Mouse (Mus musculus) CH12.LX (cell line): ENCODE measurements around the gene Hfm1. TPM values are rescaled to one million over a fixed set of nuclear protein-coding genes. Genes with fewer than 3 reads are reported as not detected.

Experiments
- DNase-seq: peaks from one replicate; pipeline ENCODE4 v3.0.0-alpha.2; 2013; ENCODE audit errors: extremely low read depth
- H3K27ac ChIP-seq: 2 replicates; pipeline ENCODE4 v1.5.1; 2012; ENCODE audit warnings: low read depth, mild to moderate bottlenecking, control low read depth, moderate library complexity; ENCODE audit not compliant: insufficient read depth
- H3K27me3 ChIP-seq: replicated peaks from 2 replicates; pipeline ENCODE3; 2012; ENCODE audit warnings: inconsistent platforms
- H3K36me3 ChIP-seq, 2 experiments: replicated peaks in 1 of 2; 2 replicates each; pipeline versions ENCODE3 to v1.6.1; 2012; ENCODE audit warnings: inconsistent platforms in 1 of 2, low read length in 1 of 2, mild to moderate bottlenecking in 1 of 2, mixed read lengths in 1 of 2, moderate library complexity in 1 of 2; ENCODE audit not compliant: control insufficient read depth in 1 of 2, insufficient read depth in 1 of 2
- H3K4me1 ChIP-seq, 2 experiments: 2 replicates each; pipeline ENCODE4 v1.6.1; 2012; ENCODE audit warnings: inconsistent platforms in 1 of 2, moderate library complexity in 1 of 2; ENCODE audit not compliant: insufficient read depth in 2 of 2, control insufficient read depth in 1 of 2
- H3K4me2 ChIP-seq: 2 replicates; pipeline ENCODE4 v1.6.1; 2012; ENCODE audit warnings: low read depth, mild to moderate bottlenecking, control low read depth; ENCODE audit not compliant: poor library complexity, insufficient read depth, severe bottlenecking
- H3K4me3 ChIP-seq, 3 experiments: fragments of 150-350 bp in 1 of 3; sonication (generic) in 1 of 3; replicated peaks in 1 of 3; 2 replicates each; pipeline versions ENCODE3 to v1.5.1; 2011 to 2012; ENCODE audit warnings: low read depth in 2 of 3, low read length in 2 of 3, mild to moderate bottlenecking in 2 of 3, moderate library complexity in 2 of 3, control low read depth in 1 of 3, improper control_type of control experiment in 1 of 3, inconsistent platforms in 1 of 3, mixed read lengths in 1 of 3; ENCODE audit not compliant: poor library complexity in 1 of 3
- H3K79me2 ChIP-seq: replicated peaks from 2 replicates; pipeline ENCODE4 v1.6.1; 2012; ENCODE audit warnings: mild to moderate bottlenecking, moderate library complexity; ENCODE audit not compliant: control insufficient read depth, poor library complexity, insufficient read depth, severe bottlenecking; ENCODE audit errors: extremely low read depth
- H3K9ac ChIP-seq: 2 replicates; pipeline ENCODE4 v1.6.1; 2012; ENCODE audit warnings: low read depth, mild to moderate bottlenecking, control low read depth, moderate library complexity; ENCODE audit not compliant: insufficient read depth
- H3K9me3 ChIP-seq: replicated peaks from 2 replicates; pipeline ENCODE3; 2012; ENCODE audit warnings: low read length, inconsistent platforms, mixed read lengths
- CHD2 ChIP-seq: IDR thresholded peaks from 2 replicates; pipeline ENCODE4 v1.6.1; 2011; ENCODE audit warnings: low read length, improper control_type of control experiment
- CTCF ChIP-seq, 2 experiments: IDR thresholded peaks in 1 of 2; conservative IDR thresholded peaks in 1 of 2; 2 replicates each; pipeline ENCODE4 v1.5.1; 2011 to 2012; ENCODE audit warnings: low read depth in 2 of 2, low read length in 2 of 2, improper control_type of control experiment in 1 of 2, inconsistent platforms in 1 of 2, mild to moderate bottlenecking in 1 of 2, moderate library complexity in 1 of 2
- E2F4 ChIP-seq: IDR thresholded peaks from 2 replicates; pipeline ENCODE4 v1.6.1; 2011; ENCODE audit warnings: low read depth, low read length, improper control_type of control experiment; ENCODE audit not compliant: insufficient replicate concordance
- ELF1 ChIP-seq: IDR thresholded peaks from 2 replicates; pipeline ENCODE4 v1.6.1; 2014; ENCODE audit warnings: low read depth, mild to moderate bottlenecking, inconsistent platforms, low read length, improper control_type of control experiment
- HCFC1 ChIP-seq: IDR thresholded peaks from 2 replicates; pipeline ENCODE4 v1.6.1; 2012; ENCODE audit warnings: low read depth, mild to moderate bottlenecking, inconsistent platforms, low read length, improper control_type of control experiment
- IRF4 ChIP-seq: IDR thresholded peaks from 2 replicates; pipeline ENCODE4 v1.6.1; 2014; ENCODE audit warnings: low read depth, mild to moderate bottlenecking, inconsistent platforms, low read length, improper control_type of control experiment
- JUN ChIP-seq: IDR thresholded peaks from 2 replicates; pipeline ENCODE4 v1.6.1; 2011; ENCODE audit warnings: low read depth, mild to moderate bottlenecking, low read length, improper control_type of control experiment, moderate library complexity; ENCODE audit not compliant: insufficient read depth
- MAFK ChIP-seq: IDR thresholded peaks from 2 replicates; pipeline ENCODE4 v1.6.1; 2011; ENCODE audit warnings: low read length, improper control_type of control experiment; ENCODE audit not compliant: insufficient replicate concordance
- RAD21 ChIP-seq: IDR thresholded peaks from 2 replicates; pipeline ENCODE4 v1.6.1; 2011; ENCODE audit warnings: low read depth, mild to moderate bottlenecking, low read length, improper control_type of control experiment, moderate library complexity
- RCOR1 ChIP-seq: conservative IDR thresholded peaks from 2 replicates; pipeline ENCODE4 v1.6.1; 2012; ENCODE audit warnings: low read depth, mild to moderate bottlenecking, inconsistent platforms, low read length, improper control_type of control experiment
- SIN3A ChIP-seq: IDR thresholded peaks from 2 replicates; pipeline ENCODE4 v1.6.1; 2012; ENCODE audit warnings: low read length, improper control_type of control experiment, inconsistent platforms
- SMC3 ChIP-seq: IDR thresholded peaks from 2 replicates; pipeline ENCODE4 v1.6.1; 2011; ENCODE audit warnings: low read depth, low read length, improper control_type of control experiment
- TBP ChIP-seq: conservative IDR thresholded peaks from 2 replicates; pipeline ENCODE4 v1.6.1; 2011; ENCODE audit warnings: low read depth, low read length, improper control_type of control experiment
- dilution Hi-C: fragments of 300-500 bp; cut with MboI; formaldehyde crosslinking; loops from 2 replicates; pipeline ENCODE4 v1.14.3; 2020; ENCODE audit warnings: low sequenced_read_pairs; ENCODE audit not compliant: extremely low pct_unique_long_range_greater_than_20kb, extremely low pct_ligation_motif_present
- in situ Hi-C: fragments of 300-500 bp; cut with MboI; formaldehyde crosslinking; loops from 3 replicates; pipeline ENCODE4 v1.14.3; 2019; ENCODE audit warnings: low sequenced_read_pairs, low pct_ligation_motif_present, low pct_unique_long_range_greater_than_20kb, mixed read lengths
- polyA plus RNA-seq: library from polyadenylated mRNA; unstranded; fragments of >175 nt; gene quantifications from 2 replicates; pipeline ENCODE4 v1.2.1, GENCODE M21; 2012; ENCODE audit warnings: low read depth; ENCODE audit not compliant: insufficient read length
- total RNA-seq, 2 experiments: library from RNA; depleted of rRNA; stranded (reverse); fragments of 300-350 nt in 1 of 2; fragments of >200 nt in 1 of 2; gene quantifications; 2 replicates each; pipeline ENCODE4 v1.2.3; 2012 to 2014

The Hfm1 gene
- total and polyA plus RNA-seq, 3 experiments = not detected

GRCm38 (mm10) chr5:106831401-106831800 lies 94.7 kb downstream of the Hfm1 start:
- DNase-seq = no peak
- no peak overlapping the region for H3K4me2 ChIP-seq
- H3K9ac ChIP-seq = no peak overlapping the region
- no peaks in the 10 kb centered on the region for H3K9me3 ChIP-seq
- H3K4me3 ChIP-seq = no peak overlapping the region
- 0 out of 4 replicates have a peak, but pooled peaks cover 0 to 2% of the 10 kb centered on the region in 2 experiments for H3K4me1 ChIP-seq
- dilution Hi-C loops = no loop called here
- H3K79me2 ChIP-seq = no peaks in the 10 kb centered on the region
- H3K27ac ChIP-seq = no peak overlapping the region
- H3K27me3 ChIP-seq = peaks cover 2% of the 10 kb centered on the region
- TF ChIP-seq TBP (no peak), RAD21 (no peak), JUN (no peak), SMC3 (no peak), SIN3A (no peak)
- H3K36me3 ChIP-seq = no peaks in the 10 kb centered on the region
- in situ Hi-C loops = no loop called here

- H3K4me1 ChIP-seq = peaks cover 0 to 5% of the 10 kb centered on the region in 2 experiments; a peak in 1 of 4 replicates
- TF ChIP-seq MAFK (no peak), IRF4 (no peak), TBP (no peak), CHD2 (no peak), ELF1 (no peak), HCFC1 (no peak), RCOR1 (no peak), CTCF (conservative IDR thresholded peaks at IDR 0.05 in 1 of 2, IDR thresholded peaks at IDR 0.05 in 1 of 2; ENCODE audit: low read depth in 2 of 2, low read length in 2 of 2) (no peak)
- dilution Hi-C loops (no loop called here), in situ Hi-C loops (no loop called here)
- no peaks in the 10 kb centered on the region for H3K9me3 ChIP-seq
- no peaks in the 10 kb centered on the region for H3K79me2 ChIP-seq
- no peaks in the 10 kb centered on the region for H3K36me3 ChIP-seq
- H3K4me2 ChIP-seq = no peak overlapping the region
- no peak overlapping the region for H3K9ac ChIP-seq
- DNase-seq = no peak
- no peak overlapping the region for H3K27ac ChIP-seq
- H3K27me3 ChIP-seq = peaks cover 2% of the 10 kb centered on the region
- H3K4me3 ChIP-seq = no peak overlapping the region
These were observed 95.3 kb downstream of the Hfm1 start for GRCm38 (mm10) chr5:106830775-106831174.

GRCm38 (mm10) chr5:106826740-106827139 lies 99.4 kb downstream of the Hfm1 start:
- Histone ChIP-seq H3K9me3 (no peaks in the 10 kb centered on the region), H3K27me3 (peaks cover 2% of the 10 kb centered on the region), H3K36me3 (no peaks in the 10 kb centered on the region), H3K79me2 (no peaks in the 10 kb centered on the region), H3K4me2 (no peak overlapping the region), H3K9ac (no peak overlapping the region), H3K27ac (no peak overlapping the region), H3K4me3 (no peak overlapping the region), H3K4me1 (peaks cover 0 to 5% of the 10 kb centered on the region in 2 experiments; a peak in 1 of 4 replicates)
- no peak for TF ChIP-seq E2F4
- DNase-seq = no peak
- dilution Hi-C loops (no loop called here), in situ Hi-C loops (no loop called here)
